Mouse (Mus musculus) ES-Bruce4 (cell line): ENCODE measurements around the gene Nipbl. TPM values are rescaled to one million over a fixed set of nuclear protein-coding genes. Genes with fewer than 3 reads are reported as not detected.

Source experiments
- H3K27ac ChIP-seq: 2 replicates; pipeline ENCODE4 v1.5.1; 2012; ENCODE audit warnings: low read length, inconsistent platforms; ENCODE audit not compliant: insufficient read depth
- H3K27me3 ChIP-seq: 2 replicates; pipeline ENCODE4 v1.6.1; 2012; ENCODE audit warnings: mild to moderate bottlenecking, low read length, inconsistent platforms; ENCODE audit not compliant: control insufficient read depth, poor library complexity, insufficient read depth, severe bottlenecking
- H3K36me3 ChIP-seq: 2 replicates; pipeline ENCODE4 v1.6.1; 2012; ENCODE audit warnings: inconsistent platforms, mild to moderate bottlenecking, low read length, moderate library complexity; ENCODE audit not compliant: control insufficient read depth, poor library complexity, insufficient read depth, severe bottlenecking
- H3K4me1 ChIP-seq: one replicate; pipeline ENCODE4 v1.8.1; 2011; ENCODE audit warnings: low read length; ENCODE audit not compliant: control insufficient read depth, insufficient read depth
- H3K4me3 ChIP-seq: 2 replicates; pipeline ENCODE4 v1.5.1; 2011; ENCODE audit warnings: low read depth, mild to moderate bottlenecking, low read length
- H3K9ac ChIP-seq: 2 replicates; pipeline ENCODE4 v1.6.1; 2012; ENCODE audit warnings: low read depth, mild to moderate bottlenecking, inconsistent platforms; ENCODE audit not compliant: poor library complexity, severe bottlenecking
- H3K9me3 ChIP-seq: replicated peaks from 2 replicates; pipeline ENCODE4 v1.6.1; 2012; ENCODE audit warnings: mild to moderate bottlenecking, low read length, inconsistent platforms; ENCODE audit not compliant: control insufficient read depth, poor library complexity, insufficient read depth, severe bottlenecking
- CTCF ChIP-seq: IDR thresholded peaks from one replicate; pipeline ENCODE4 v1.8.1; 2011; ENCODE audit warnings: low read depth, low read length
- EP300 ChIP-seq: IDR thresholded peaks from 2 replicates; pipeline ENCODE4 v1.6.1; 2011; ENCODE audit warnings: low read depth, low read length; ENCODE audit not compliant: insufficient read depth
- POLR2A ChIP-seq: IDR thresholded peaks from one replicate; pipeline ENCODE4 v1.8.1; 2011; ENCODE audit warnings: low read length; ENCODE audit not compliant: insufficient read depth
- polyA plus RNA-seq: library from polyadenylated mRNA; stranded (reverse); fragments of >200 nt; gene quantifications from 2 replicates; pipeline ENCODE4 v1.2.4, GENCODE M21; 2011; ENCODE audit warnings: low read depth; ENCODE audit not compliant: missing spikeins, insufficient read depth, insufficient read length

Nipbl gene
- polyA plus RNA-seq, 1 experiment: 78.2 TPM

DNA sequence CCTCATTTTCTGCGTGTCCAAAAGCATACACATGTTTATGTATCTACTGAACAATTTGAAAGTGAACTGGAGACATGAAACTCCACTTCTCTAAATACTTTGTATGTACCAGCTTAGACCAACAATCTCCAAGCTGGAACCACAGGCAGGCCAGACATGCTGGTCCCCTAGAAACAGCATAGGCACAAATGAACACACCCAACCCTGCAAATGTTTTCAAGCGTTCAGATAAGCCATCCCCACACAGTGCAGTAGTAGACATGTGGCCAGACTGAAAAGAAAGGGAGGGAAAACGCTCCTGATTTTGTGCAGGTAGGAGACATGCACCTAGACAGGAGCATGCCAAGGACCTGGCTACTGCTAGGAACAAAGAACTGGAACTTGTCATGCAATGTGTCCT, 52.5 kb downstream of the Nipbl start:
- no peaks in the 10 kb centered on the region for H3K27me3 ChIP-seq
- no peaks in the 10 kb centered on the region for H3K9me3 ChIP-seq
- H3K36me3 ChIP-seq: no peaks in the 10 kb centered on the region
- H3K4me1 ChIP-seq: no peaks in the 10 kb centered on the region
- no peak for TF ChIP-seq EP300
- no peak for TF ChIP-seq CTCF
- no peak for TF ChIP-seq POLR2A
- H3K9ac ChIP-seq: no peak overlapping the region
- H3K27ac ChIP-seq: no peak overlapping the region
- no peak overlapping the region for H3K4me3 ChIP-seq

DNA sequence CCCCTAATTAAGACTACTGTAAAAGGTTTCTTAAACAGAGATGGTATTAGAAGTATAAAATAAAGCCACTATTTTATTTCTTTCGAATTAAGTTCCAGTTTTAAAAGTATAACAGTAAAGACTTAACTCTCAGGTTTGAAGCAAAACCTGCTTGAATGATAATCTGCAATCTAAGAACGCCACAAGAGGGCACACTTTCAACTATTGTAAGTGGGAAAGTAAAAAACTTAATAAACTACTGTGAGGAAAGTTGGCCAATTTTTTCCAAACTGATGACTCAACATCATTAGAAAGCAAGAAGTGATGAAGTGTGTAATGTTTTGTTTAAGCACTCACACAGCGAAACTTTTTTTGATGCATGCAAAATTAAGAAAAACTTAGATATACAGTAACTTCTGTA, 62.0 kb downstream of the Nipbl start:
- Histone ChIP-seq H3K4me1 (no peaks in the 10 kb centered on the region), H3K9ac (no peak overlapping the region), H3K27me3 (no peaks in the 10 kb centered on the region), H3K4me3 (no peak overlapping the region), H3K27ac (no peak overlapping the region), H3K9me3 (no peaks in the 10 kb centered on the region), H3K36me3 (no peaks in the 10 kb centered on the region)
- TF ChIP-seq POLR2A (no peak), CTCF (no peak), EP300 (no peak)

DNA sequence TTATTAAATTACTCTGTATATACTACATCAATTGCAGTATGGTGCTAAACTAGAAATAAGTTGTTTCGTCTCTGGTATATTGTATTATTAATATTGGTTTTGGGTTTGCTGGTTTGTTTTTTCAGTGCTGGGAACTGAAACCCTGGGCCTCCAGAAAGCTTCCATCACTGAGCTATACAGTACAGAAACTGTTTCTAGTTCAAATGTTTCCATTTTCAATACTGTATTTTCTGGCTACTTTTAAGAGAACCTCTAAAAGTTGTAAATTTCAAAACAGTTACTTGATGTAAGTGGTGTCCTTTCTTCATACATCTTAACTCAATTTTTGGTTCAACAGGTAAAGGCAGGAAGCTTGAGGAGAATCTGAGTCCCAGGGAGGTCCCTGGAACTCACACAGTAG, 68.6 kb downstream of the Nipbl start:
- peaks cover 8% of the 10 kb centered on the region for H3K36me3 ChIP-seq
- no peaks in the 10 kb centered on the region for H3K27me3 ChIP-seq
- no peak overlapping the region for H3K27ac ChIP-seq
- no peaks in the 10 kb centered on the region for H3K9me3 ChIP-seq
- no peak for TF ChIP-seq CTCF
- TF ChIP-seq POLR2A: no peak
- TF ChIP-seq EP300: no peak
- no peak overlapping the region for H3K4me3 ChIP-seq
- H3K9ac ChIP-seq: no peak overlapping the region
- no peaks in the 10 kb centered on the region for H3K4me1 ChIP-seq

DNA sequence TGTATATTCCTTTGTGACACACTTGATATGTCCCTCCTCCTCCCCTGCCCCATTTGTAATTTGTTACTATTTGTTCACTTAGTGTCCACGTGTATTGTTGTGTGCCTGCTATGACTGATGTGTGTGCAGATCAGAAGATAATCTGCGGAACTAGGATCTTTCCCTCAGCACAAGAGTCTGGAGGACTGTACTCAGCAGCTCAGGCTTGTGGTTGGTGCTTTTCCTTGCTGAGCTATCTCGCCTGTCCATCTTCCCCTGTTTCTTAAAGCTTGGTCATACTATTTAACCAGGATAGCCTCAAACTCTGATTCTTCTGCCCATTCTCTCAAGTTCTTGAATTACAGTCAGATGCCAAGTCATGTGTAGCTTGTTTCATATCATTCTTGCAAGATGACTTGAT, 69.5 kb downstream of the Nipbl start:
- H3K9ac ChIP-seq: no peak overlapping the region
- H3K27me3 ChIP-seq: no peaks in the 10 kb centered on the region
- TF ChIP-seq POLR2A: no peak
- no peak for TF ChIP-seq EP300
- no peak for TF ChIP-seq CTCF
- no peak overlapping the region for H3K27ac ChIP-seq
- H3K4me3 ChIP-seq: no peak overlapping the region
- H3K9me3 ChIP-seq: no peaks in the 10 kb centered on the region
- H3K36me3 ChIP-seq: peaks cover 9% of the 10 kb centered on the region
- H3K4me1 ChIP-seq: no peaks in the 10 kb centered on the region

DNA sequence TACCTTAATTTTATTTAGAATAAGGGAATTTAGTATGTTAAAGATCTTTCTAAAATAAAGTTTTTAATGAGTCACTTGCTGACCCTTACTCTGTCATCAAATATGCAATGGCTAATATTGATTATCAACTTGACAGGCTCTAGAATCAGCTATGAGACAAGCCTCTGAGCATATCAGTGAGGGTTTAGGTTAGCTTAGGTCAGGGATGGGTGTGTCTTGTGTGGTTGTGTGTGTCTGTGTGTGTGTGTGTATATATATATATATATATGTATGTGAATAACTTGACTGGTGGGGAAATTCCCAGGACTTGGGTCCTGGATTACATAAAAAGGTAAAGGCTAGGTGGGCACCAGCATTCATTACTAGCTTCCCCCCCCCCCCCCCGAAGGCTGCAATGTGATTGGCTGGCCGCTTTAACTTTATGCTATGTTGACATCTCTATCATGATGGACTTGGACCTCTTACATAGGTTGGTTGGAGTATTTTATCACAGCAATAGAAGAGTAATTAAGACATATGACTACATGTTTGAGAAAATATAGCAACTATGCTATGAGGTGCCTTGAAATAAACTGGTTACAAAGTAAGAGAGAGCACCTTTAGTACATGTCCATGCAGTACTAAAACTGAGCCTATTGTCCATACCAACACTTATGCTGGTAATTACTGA, 97.0 kb downstream of the Nipbl start:
- Histone ChIP-seq H3K27me3 (no peaks in the 10 kb centered on the region), H3K9me3 (no peaks in the 10 kb centered on the region), H3K9ac (no peak overlapping the region), H3K4me1 (no peaks in the 10 kb centered on the region), H3K4me3 (no peak overlapping the region), H3K27ac (no peak overlapping the region), H3K36me3 (no peaks in the 10 kb centered on the region; the same call in none of the 2 replicates)
- no peak for TF ChIP-seq EP300
- TF ChIP-seq CTCF: no peak
- TF ChIP-seq POLR2A: no peak

DNA sequence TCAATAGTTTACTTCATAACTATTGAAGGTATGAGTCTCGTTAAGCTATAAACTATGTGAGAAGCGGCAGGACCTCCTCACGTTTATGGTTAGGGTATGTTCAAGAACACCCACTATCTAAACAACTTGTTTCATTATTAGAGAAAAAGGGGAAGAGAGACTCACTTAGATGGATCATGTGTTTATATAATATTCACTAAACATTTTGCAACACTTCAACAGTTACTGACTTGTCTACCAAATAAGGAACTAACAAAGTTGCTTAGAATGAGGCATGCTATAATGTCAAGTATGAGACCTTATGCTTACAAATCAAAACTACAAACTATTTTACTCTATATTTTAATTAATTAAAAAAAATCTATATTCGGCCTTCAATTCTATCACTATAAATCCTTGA, 103.7 kb downstream of the Nipbl start:
- TF ChIP-seq POLR2A (no peak), CTCF (no peak), EP300 (no peak)
- Histone ChIP-seq H3K27ac (no peak overlapping the region), H3K36me3 (peaks cover 3% of the 10 kb centered on the region), H3K4me1 (no peaks in the 10 kb centered on the region), H3K27me3 (no peaks in the 10 kb centered on the region), H3K4me3 (no peak overlapping the region), H3K9me3 (no peaks in the 10 kb centered on the region), H3K9ac (no peak overlapping the region)
